Mouse (Mus musculus): ENCODE measurements around the gene Gatd1.

- TF ChIP-seq POLR2A (IDR thresholded peaks at IDR 0.05; ENCODE audit: low read depth, low read length): no peak
- TF ChIP-seq CTCF (IDR thresholded peaks at IDR 0.05; ENCODE audit: borderline replicate concordance, insufficient read depth, low read length): no peak
These were observed 19.0 kb upstream of the Gatd1 start for GRCm38 (mm10) chr7:141432741-141433516.
